Mouse (Mus musculus) intestine, embryonic 16.5 days (tissue): Measurements from ENCODE around the gene Ralgps2. TPM values are rescaled to one million over a fixed set of nuclear protein-coding genes. Genes with fewer than 3 reads are reported as not detected.
A peak's percentile ranks its signal among the peaks of the same experiment; 100 is the strongest.

Source experiments
- ATAC-seq: fragments of 200-750 bp; cut with Nextera tagmentation; 2 replicates; pipeline ENCODE4 v1.8.0; 2017; ENCODE audit warnings: moderate TSS enrichment, moderate library complexity
- H3K27ac ChIP-seq: fragments of 300-500 bp; sonication (generic); 2 replicates; pipeline ENCODE4 v1.5.1; 2014; ENCODE audit warnings: mild to moderate bottlenecking, low read length
- H3K27me3 ChIP-seq: fragments of 300-500 bp; sonication (generic); replicated peaks from 2 replicates; pipeline ENCODE4 v1.6.1; 2014; ENCODE audit warnings: low read length, control low read depth, mixed read lengths; ENCODE audit not compliant: control insufficient read depth, insufficient read depth
- H3K36me3 ChIP-seq: fragments of 300-500 bp; sonication (generic); 2 replicates; pipeline ENCODE4 v1.6.1; 2014; ENCODE audit warnings: low read length, control low read depth; ENCODE audit not compliant: control insufficient read depth, insufficient read depth
- H3K4me1 ChIP-seq: fragments of 300-500 bp; sonication (generic); 2 replicates; pipeline ENCODE4 v1.6.1; 2014; ENCODE audit warnings: low read length, control low read depth, mixed read lengths; ENCODE audit not compliant: control insufficient read depth, insufficient read depth
- H3K4me2 ChIP-seq: fragments of 300-500 bp; sonication (generic); 2 replicates; pipeline ENCODE4 v1.6.1; 2014; ENCODE audit warnings: low read depth, low read length, control low read depth
- H3K4me3 ChIP-seq: fragments of 300-500 bp; sonication (generic); 2 replicates; pipeline ENCODE4 v1.5.1; 2014; ENCODE audit warnings: mild to moderate bottlenecking, low read length
- H3K9ac ChIP-seq: fragments of 300-500 bp; sonication (generic); 2 replicates; pipeline ENCODE4 v1.6.1; 2014; ENCODE audit warnings: low read depth, low read length
- H3K9me3 ChIP-seq: fragments of 300-500 bp; sonication (generic); 2 replicates; pipeline ENCODE4 v1.6.1; 2016; ENCODE audit warnings: low read length, control low read depth; ENCODE audit not compliant: control insufficient read depth
- WGBS: fragments of 180-500 bp; shearing (Covaris S2); extraction: QIAGEN DNeasy Blood & Tissue Kit; methylation state at CpG from one replicate; pipeline ENCODE4 v1.1.7; 2014; 5-methylcytosine and 5-hydroxymethylcytosine counted together
- polyA plus RNA-seq: library from polyadenylated mRNA; unstranded; fragments of >200 nt; fragmentation: Nextera tagmentation; extraction: Ambion mirVana; gene quantifications from 2 replicates; pipeline ENCODE4 v1.2.1, GENCODE M21; 2015

The Ralgps2 gene
- polyA plus RNA-seq, 1 experiment from 2014 or later: 30.6 TPM

- 41% methylated on average over 3 of the region's 3 CpGs for WGBS
Observed at GRCm38 (mm10) chr1:156932036-156932774, 7.2 kb downstream of the Ralgps2 start.

GRCm38 (mm10) chr1:156931106-156931870 is 8.1 kb downstream of the Ralgps2 start:
- Histone ChIP-seq H3K4me1 (no peaks in the 10 kb centered on the region), H3K27me3 (no peaks in the 10 kb centered on the region), H3K4me3 (no peak overlapping the region), H3K27ac (no peak overlapping the region), H3K9me3 (no peaks in the 10 kb centered on the region), H3K36me3 (no peaks in the 10 kb centered on the region), H3K4me2 (no peak overlapping the region), H3K9ac (no peak overlapping the region)
- ATAC-seq: no peak
- 62% methylated on average over 10 of the region's 10 CpGs for WGBS

More at GRCm38 (mm10) chr1:156932036-156932774, 7.2 kb downstream of the Ralgps2 start:
- Histone ChIP-seq H3K36me3 (no peaks in the 10 kb centered on the region), H3K9ac (no peak overlapping the region), H3K4me3 (no peak overlapping the region), H3K4me2 (no peak overlapping the region), H3K9me3 (no peaks in the 10 kb centered on the region), H3K4me1 (no peaks in the 10 kb centered on the region), H3K27me3 (no peaks in the 10 kb centered on the region), H3K27ac (no peak overlapping the region)
- ATAC-seq: no peak

- Histone ChIP-seq H3K9ac (no peak overlapping the region), H3K27me3 (no peaks in the 10 kb centered on the region), H3K27ac (no peak overlapping the region), H3K36me3 (no peaks in the 10 kb centered on the region), H3K4me2 (no peak overlapping the region), H3K9me3 (no peaks in the 10 kb centered on the region), H3K4me1 (no peaks in the 10 kb centered on the region), H3K4me3 (no peak overlapping the region)
- WGBS: 62% methylated on average over 5 of the region's 5 CpGs
- ATAC-seq: no peak
Observed at GRCm38 (mm10) chr1:156930263-156930662, 9.2 kb downstream of the Ralgps2 start.

GRCm38 (mm10) chr1:156928255-156928654 is 11.2 kb downstream of the Ralgps2 start:
- Histone ChIP-seq H3K27ac (no peak overlapping the region), H3K4me3 (no peak overlapping the region), H3K9ac (no peak overlapping the region), H3K4me2 (no peak overlapping the region), H3K4me1 (no peaks in the 10 kb centered on the region), H3K27me3 (no peaks in the 10 kb centered on the region), H3K36me3 (no peaks in the 10 kb centered on the region), H3K9me3 (no peaks in the 10 kb centered on the region)
- ATAC-seq: no peak
- 82% methylated on average over 4 of the region's 4 CpGs for WGBS

GRCm38 (mm10) chr1:156923511-156923910 is 15.9 kb downstream of the Ralgps2 start:
- H3K4me3 ChIP-seq: no peak overlapping the region
- H3K27ac ChIP-seq: no peak overlapping the region
- peaks cover 5% of the 10 kb centered on the region; the same call in 1 of the 2 replicates for H3K4me1 ChIP-seq
- no peaks in the 10 kb centered on the region for H3K27me3 ChIP-seq
- H3K36me3 ChIP-seq: no peaks in the 10 kb centered on the region
- no peaks in the 10 kb centered on the region for H3K9me3 ChIP-seq
- no peak overlapping the region for H3K9ac ChIP-seq
- ATAC-seq: no peak
- H3K4me2 ChIP-seq: no peak overlapping the region
- 92% methylated on average over 1 of the region's 1 CpGs for WGBS

GRCm38 (mm10) chr1:156922921-156923320 is 16.5 kb downstream of the Ralgps2 start:
- Histone ChIP-seq H3K36me3 (no peaks in the 10 kb centered on the region), H3K9ac (no peak overlapping the region), H3K4me1 (peaks cover 5% of the 10 kb centered on the region; the same call in 1 of the 2 replicates), H3K27ac (no peak overlapping the region), H3K4me3 (no peak overlapping the region), H3K27me3 (no peaks in the 10 kb centered on the region), H3K9me3 (no peaks in the 10 kb centered on the region), H3K4me2 (no peak overlapping the region)
- no peak for ATAC-seq
- 82% methylated on average over 6 of the region's 6 CpGs for WGBS

GRCm38 (mm10) chr1:156921290-156921994 is 18.0 kb downstream of the Ralgps2 start:
- H3K9me3 ChIP-seq: no peaks in the 10 kb centered on the region
- no peaks in the 10 kb centered on the region for H3K36me3 ChIP-seq
- no peaks in the 10 kb centered on the region for H3K27me3 ChIP-seq
- H3K4me2 ChIP-seq: no peak overlapping the region
- H3K9ac ChIP-seq: 0 out of 2 replicates have a peak overlapping the region, but pooled peaks have one; percentile 34
- no peak overlapping the region for H3K4me3 ChIP-seq
- H3K27ac ChIP-seq: no peak overlapping the region
- ATAC-seq: no peak
- 67% methylated on average over 12 of the region's 12 CpGs for WGBS
- H3K4me1 ChIP-seq: peaks cover 5% of the 10 kb centered on the region; the same call in 1 of the 2 replicates

GRCm38 (mm10) chr1:156917460-156917859 is 22.0 kb downstream of the Ralgps2 start:
- peaks cover 8% of the 10 kb centered on the region; the same call in 1 of the 2 replicates for H3K4me1 ChIP-seq
- H3K9me3 ChIP-seq: no peaks in the 10 kb centered on the region
- no peak for ATAC-seq
- H3K9ac ChIP-seq: no peak overlapping the region
- no peak overlapping the region for H3K27ac ChIP-seq
- 18% methylated on average over 3 of the region's 3 CpGs for WGBS
- no peaks in the 10 kb centered on the region for H3K36me3 ChIP-seq
- no peaks in the 10 kb centered on the region for H3K27me3 ChIP-seq
- no peak overlapping the region for H3K4me3 ChIP-seq
- H3K4me2 ChIP-seq: no peak overlapping the region

GRCm38 (mm10) chr1:156916361-156916760 is 23.1 kb downstream of the Ralgps2 start:
- no peak overlapping the region for H3K27ac ChIP-seq
- H3K4me1 ChIP-seq: 0 out of 2 replicates have a peak, but pooled peaks cover 3% of the 10 kb centered on the region
- 62% methylated on average over 3 of the region's 3 CpGs for WGBS
- H3K4me2 ChIP-seq: no peak overlapping the region
- no peak for ATAC-seq
- no peaks in the 10 kb centered on the region for H3K36me3 ChIP-seq
- no peak overlapping the region for H3K4me3 ChIP-seq
- H3K9me3 ChIP-seq: no peaks in the 10 kb centered on the region
- no peaks in the 10 kb centered on the region for H3K27me3 ChIP-seq
- no peak overlapping the region for H3K9ac ChIP-seq
